23 mouse cellular contexts compared by ENCODE assay signal in genomic region chr1:157445398-157445910, GRCm38 (mm10). TPM values are rescaled to one million over a fixed set of nuclear protein-coding genes. Genes with fewer than 3 reads are reported as not detected.
DNase-seq lines count a peak whose midpoint lies in the region; ATAC-seq and TF ChIP-seq lines count a peak whose summit lies in the region.
"Had no signal": no experiment of that assay in that cellular context is flagged by ENCODE, and none has a peak within 500 bp of the region (broad histone marks: within the 10 kb centered on the region; RNA-seq: fewer than 3 reads in every experiment).

No protein-coding gene starts in this region.

- WGBS in heart, embryonic 13.5 days = 81% methylated on average over 6 of the region's 6 CpGs
- WGBS in lung, postnatal 0 days = 85% methylated on average over 6 of the region's 6 CpGs

- no peak for TF ChIP-seq CTCF in lung, postnatal 0 days (IDR thresholded peaks at IDR 0.05)

- intact Hi-C loops in heart, postnatal 10 days (cut with DNase I) = loop anchor here (2.0 kb wide), 1 partner anchor 29 kb away; no protein-coding TSS in a partner anchor

- H3K4me1 ChIP-seq in heart, embryonic 13.5 days = peaks cover 69% of the 10 kb centered on the region
- peaks cover 7% of the 10 kb centered on the region; the same call in 1 of the 2 replicates for H3K4me1 ChIP-seq in lung, postnatal 0 days (ENCODE audit: insufficient read depth, low read depth, low read length)
- peaks cover 24% of the 10 kb centered on the region for H3K4me1 ChIP-seq in brown adipose tissue, adult 24 weeks (ENCODE audit: control insufficient read depth, insufficient read depth, insufficient read length, low read length)

- H3K9ac ChIP-seq in heart, embryonic 13.5 days = no peak overlapping the region
- H3K9ac ChIP-seq in lung, postnatal 0 days (replicated peaks; ENCODE audit: low read depth) = no peak overlapping the region
- H3K9ac ChIP-seq: hindbrain, embryonic 15.5 days; kidney, embryonic 15.5 days; lung, embryonic 15.5 days had no signal

- H3K9me3 ChIP-seq in heart, embryonic 13.5 days = no peaks in the 10 kb centered on the region
- no peaks in the 10 kb centered on the region for H3K9me3 ChIP-seq in lung, postnatal 0 days (ENCODE audit: low read length)
- H3K9me3 ChIP-seq: forebrain, embryonic 10.5 days; hindbrain, embryonic 15.5 days; kidney, embryonic 15.5 days; lung, embryonic 15.5 days; megakaryocyte, embryonic 14.5 days had no signal

- no peak overlapping the region for H3K4me2 ChIP-seq in heart, embryonic 13.5 days
- H3K4me2 ChIP-seq in lung, postnatal 0 days (replicated peaks; ENCODE audit: low read depth, low read length) = no peak overlapping the region
- H3K4me2 ChIP-seq: heart, embryonic 11.5 days; hindbrain, embryonic 15.5 days; kidney, embryonic 15.5 days; lung, embryonic 15.5 days had no signal

- ATAC-seq in heart, embryonic 13.5 days (ENCODE audit: extremely low read depth, insufficient number of reproducible peaks, low FRiP score, low TSS enrichment) = no peak
- no peak for ATAC-seq in lung, postnatal 0 days
- ATAC-seq: intestine, embryonic 16.5 days; midbrain, embryonic 16.5 days had no signal

- H3K27me3 ChIP-seq in heart, embryonic 13.5 days (replicated peaks) = no peaks in the 10 kb centered on the region
- no peaks in the 10 kb centered on the region for H3K27me3 ChIP-seq in lung, postnatal 0 days (replicated peaks; ENCODE audit: insufficient read depth, low read length)
- H3K27me3 ChIP-seq in splenic B cell, adult 2 months (ENCODE audit: control insufficient read depth, insufficient read depth, low read length, poor library complexity, severe bottlenecking) = no peaks in the 10 kb centered on the region
- H3K27me3 ChIP-seq: hindbrain, embryonic 15.5 days; kidney, embryonic 15.5 days; lung, embryonic 15.5 days had no signal

- H3K27ac ChIP-seq in heart, embryonic 13.5 days (replicated peaks) = 0 out of 2 replicates have a peak overlapping the region, but pooled peaks have one; percentile 15
- no peak overlapping the region for H3K27ac ChIP-seq in lung, postnatal 0 days (ENCODE audit: low read length)
- peak overlapping the region; percentile 19; the same call in 1 of the 2 replicates for H3K27ac ChIP-seq in brown adipose tissue, adult 24 weeks (replicated peaks; ENCODE audit: low read depth, low read length)
- H3K27ac ChIP-seq: hindbrain, embryonic 15.5 days had no signal

- TF ChIP-seq EP300 in lung, postnatal 0 days (IDR thresholded peaks at IDR 0.05) = no peak

- no peak overlapping the region for H3K4me3 ChIP-seq in heart, embryonic 13.5 days
- no peak overlapping the region for H3K4me3 ChIP-seq in lung, postnatal 0 days (ENCODE audit: low read depth, low read length)
- no peak overlapping the region for H3K4me3 ChIP-seq in brown adipose tissue, adult 24 weeks (ENCODE audit: insufficient read depth, low read depth, low read length)
- H3K4me3 ChIP-seq: forebrain, embryonic 10.5 days; hindbrain, embryonic 15.5 days; kidney, embryonic 15.5 days; lung, embryonic 15.5 days; megakaryocyte, embryonic 14.5 days had no signal

- H3K36me3 ChIP-seq in heart, embryonic 13.5 days = no peaks in the 10 kb centered on the region
- no peaks in the 10 kb centered on the region for H3K36me3 ChIP-seq in lung, postnatal 0 days (ENCODE audit: insufficient read depth, low read length)
- H3K36me3 ChIP-seq in splenic B cell, adult 2 months (ENCODE audit: control insufficient read depth, insufficient read depth, low read length, poor library complexity, severe bottlenecking) = no peaks in the 10 kb centered on the region
- H3K36me3 ChIP-seq: forebrain, embryonic 10.5 days; hindbrain, embryonic 15.5 days; kidney, embryonic 15.5 days; lung, embryonic 15.5 days had no signal

- DNase-seq in heart, postnatal 10 days = no peak
- peak; percentile 2 for DNase-seq in lung, postnatal 14 days
- DNase-seq in lung, postnatal 0 days (ENCODE audit: low spot score) = no peak
- DNase-seq in splenic B cell, adult 2 months (ENCODE audit: low read depth, low spot score) = peak; percentile 14
- no peak for DNase-seq in adrenal gland, postnatal 36 days
- DNase-seq: adrenal gland, adult 2 months; B cell, adult 2 months; cerebellum, adult 11-12 months; cerebellum, postnatal 25 days; gastrocnemius, postnatal 14 days; kidney, postnatal 4 days; liver; right cerebral cortex, postnatal 25 days had no signal

RNA-seq across cellular contexts. Expression of gene Cryzl2, which starts 12.9 kb away (rescaled TPM):
- 27.0 and 29.5 TPM in 2 replicates for polyA plus RNA-seq in heart, embryonic 13.5 days (2015; fragmentation: Nextera tagmentation; extraction: Ambion mirVana)
- total RNA-seq in heart, postnatal 10 days (2021) = 10 to 100 TPM; 15.4 to 17.4 TPM
- polyA plus RNA-seq in lung, postnatal 0 days (2015; fragmentation: Nextera tagmentation; extraction: Ambion mirVana) = 9.4 and 9.8 TPM in 2 replicates
- 21.4 and 26.2 TPM in 2 replicates for polyA plus RNA-seq in brown adipose tissue, adult 24 weeks (2012; ENCODE audit: insufficient read depth, insufficient read length, missing spikeins)
- total RNA-seq in adrenal gland, postnatal 36 days (2021) = 10 to 100 TPM; 42.6 to 60.1 TPM

RNA-seq across cellular contexts. Expression of gene Rasal2, which starts 33.1 kb away (rescaled TPM):
- 15.1 and 18.4 TPM in 2 replicates for polyA plus RNA-seq in heart, embryonic 13.5 days (2015; fragmentation: Nextera tagmentation; extraction: Ambion mirVana)
- 10 to 100 TPM; 33.3 to 34.2 TPM for total RNA-seq in heart, postnatal 10 days (2021)
- polyA plus RNA-seq in lung, postnatal 0 days (2015; fragmentation: Nextera tagmentation; extraction: Ambion mirVana) = 15.3 and 19.8 TPM in 2 replicates
- 2.6 and 3.4 TPM in 2 replicates for polyA plus RNA-seq in brown adipose tissue, adult 24 weeks (2012; ENCODE audit: insufficient read depth, insufficient read length, missing spikeins)
- 10 to 100 TPM; 13.3 to 16.9 TPM for total RNA-seq in adrenal gland, postnatal 36 days (2021)

Comparison
In these comparisons a context has a peak if more than half of its experiments do, and no peak if none do; other contexts are left out.
1. DNase-seq: peak in lung, postnatal 14 days (single experiment) and splenic B cell, adult 2 months (single experiment); none in heart, postnatal 10 days (0 of 2), lung, postnatal 0 days (single experiment) and adrenal gland, postnatal 36 days (0 of 2).